Mouse (Mus musculus) neural tube, embryonic 14.5 days (tissue): ENCODE measurements around the gene Znhit2. TPM values are rescaled to one million over a fixed set of nuclear protein-coding genes. Genes with fewer than 3 reads are reported as not detected.
A peak's percentile ranks its signal among the peaks of the same experiment; 100 is the strongest.

ENCODE experiments used
- ATAC-seq: fragments of 200-750 bp; cut with Nextera tagmentation; 2 replicates; pipeline ENCODE4 v1.8.0; 2017; ENCODE audit warnings: low read depth, mild to moderate bottlenecking, moderate TSS enrichment, moderate library complexity
- H3K27ac ChIP-seq: fragments of 300-500 bp; sonication (generic); 2 replicates; pipeline ENCODE4 v1.5.1; 2014; ENCODE audit warnings: low read depth, mild to moderate bottlenecking, control low read depth, low read length, moderate library complexity, mixed read lengths
- H3K27me3 ChIP-seq: fragments of 300-500 bp; sonication (generic); 2 replicates; pipeline ENCODE4 v1.6.1; 2014; ENCODE audit warnings: low read length; ENCODE audit not compliant: control insufficient read depth, insufficient read depth
- H3K36me3 ChIP-seq: fragments of 300-500 bp; sonication (generic); 2 replicates; pipeline ENCODE4 v1.6.1; 2014; ENCODE audit warnings: low read length, mixed read lengths; ENCODE audit not compliant: control insufficient read depth, insufficient read depth
- H3K4me1 ChIP-seq: fragments of 300-500 bp; sonication (generic); 2 replicates; pipeline ENCODE4 v1.6.1; 2014; ENCODE audit warnings: low read length; ENCODE audit not compliant: control insufficient read depth, insufficient read depth
- H3K4me2 ChIP-seq: fragments of 300-500 bp; sonication (generic); 2 replicates; pipeline ENCODE4 v1.6.1; 2014; ENCODE audit warnings: mild to moderate bottlenecking, low read depth, low read length, control low read depth
- H3K4me3 ChIP-seq: fragments of 300-500 bp; sonication (generic); 2 replicates; pipeline ENCODE4 v1.5.1; 2014; ENCODE audit warnings: low read depth, low read length, control low read depth, mixed read lengths
- H3K9ac ChIP-seq: fragments of 300-500 bp; sonication (generic); replicated peaks from 2 replicates; pipeline ENCODE4 v1.6.1; 2014; ENCODE audit warnings: low read depth, mild to moderate bottlenecking, control low read depth, low read length, mixed read lengths
- H3K9me3 ChIP-seq: fragments of 300-500 bp; sonication (generic); 2 replicates; pipeline ENCODE4 v1.6.1; 2016; ENCODE audit warnings: low read length; ENCODE audit not compliant: control insufficient read depth
- WGBS: fragments of 180-500 bp; shearing (Covaris S2); extraction: QIAGEN DNeasy Blood & Tissue Kit; methylation state at CpG from one replicate; pipeline ENCODE4 v1.1.7; 2014; 5-methylcytosine and 5-hydroxymethylcytosine counted together
- polyA plus RNA-seq: library from polyadenylated mRNA; unstranded; fragments of >200 nt; fragmentation: Nextera tagmentation; extraction: Ambion mirVana; gene quantifications from 2 replicates; pipeline ENCODE4 v1.2.1, GENCODE M21; 2014

Gene Znhit2
- polyA plus RNA-seq, 1 experiment from 2014 or later, result 34.3 TPM

- peak overlapping the region; percentile 57 for H3K9ac ChIP-seq
- H3K4me1 ChIP-seq, result peaks cover 21% of the 10 kb centered on the region
- H3K4me2 ChIP-seq, result peak overlapping the region; percentile 96
- H3K9me3 ChIP-seq, result no peaks in the 10 kb centered on the region
- ATAC-seq, result peak; percentile 75
- H3K4me3 ChIP-seq, result peak overlapping the region; percentile 47
- H3K27ac ChIP-seq, result peak overlapping the region; percentile 87
- H3K36me3 ChIP-seq, result peaks cover 12% of the 10 kb centered on the region
- no peaks in the 10 kb centered on the region for H3K27me3 ChIP-seq
- WGBS, result under 1% methylated on average over 30 of the region's 30 CpGs
Observed at GRCm38 (mm10) chr19:6067011-6067723, 6.2 kb downstream of the Znhit2 start.

- H3K9me3 ChIP-seq, result no peaks in the 10 kb centered on the region
- WGBS, result 7% methylated on average over 33 of the region's 33 CpGs
- peak; percentile 89 for ATAC-seq
Observed at GRCm38 (mm10) chr19:6067724-6068415, 6.9 kb downstream of the Znhit2 start, which contains the start of gene Tm7sf2. Gene Tm7sf2 (minus strand): TSS chr19:6068373.

GRCm38 (mm10) chr19:6068951-6069350 is 8.0 kb downstream of the Znhit2 start:
- H3K4me3 ChIP-seq, result no peak overlapping the region
- no peak overlapping the region for H3K9ac ChIP-seq
- WGBS, result 89% methylated on average over 4 of the region's 4 CpGs
- peaks cover 15% of the 10 kb centered on the region; the same call in 1 of the 2 replicates for H3K4me1 ChIP-seq
- no peaks in the 10 kb centered on the region for H3K9me3 ChIP-seq
- H3K36me3 ChIP-seq, result peaks cover 15% of the 10 kb centered on the region
- no peak for ATAC-seq
- H3K27ac ChIP-seq, result no peak overlapping the region
- no peak overlapping the region for H3K4me2 ChIP-seq
- no peaks in the 10 kb centered on the region for H3K27me3 ChIP-seq

More at GRCm38 (mm10) chr19:6067724-6068415, 6.9 kb downstream of the Znhit2 start, which contains the start of gene Tm7sf2:
- Histone ChIP-seq H3K9ac (peak within 1 kb of the TSS; percentile 57), H3K27ac (peak within 1 kb of the TSS; percentile 87), H3K36me3 (peaks cover 15% of the 10 kb centered on the region), H3K27me3 (no peaks in the 10 kb centered on the region), H3K4me3 (peak within 1 kb of the TSS; percentile 47), H3K4me1 (peaks cover 15% of the 10 kb centered on the region; the same call in 1 of the 2 replicates), H3K4me2 (peak within 1 kb of the TSS; percentile 96)

GRCm38 (mm10) chr19:6069851-6070250 is 8.9 kb downstream of the Znhit2 start:
- ATAC-seq, result no peak
- Histone ChIP-seq H3K27me3 (no peaks in the 10 kb centered on the region), H3K4me1 (peaks cover 15% of the 10 kb centered on the region; the same call in 1 of the 2 replicates), H3K9ac (no peak overlapping the region), H3K36me3 (peaks cover 18% of the 10 kb centered on the region), H3K9me3 (no peaks in the 10 kb centered on the region), H3K4me3 (no peak overlapping the region), H3K4me2 (no peak overlapping the region), H3K27ac (no peak overlapping the region)
- 97% methylated on average over 10 of the region's 10 CpGs for WGBS

GRCm38 (mm10) chr19:6070571-6071250 is 9.7 kb downstream of the Znhit2 start:
- no peak for ATAC-seq
- H3K36me3 ChIP-seq, result peaks cover 18% of the 10 kb centered on the region

GRCm38 (mm10) chr19:6071261-6071660 is 10.3 kb downstream of the Znhit2 start:
- no peak overlapping the region for H3K4me3 ChIP-seq
- H3K9me3 ChIP-seq, result no peaks in the 10 kb centered on the region
- peaks cover 15% of the 10 kb centered on the region for H3K4me1 ChIP-seq
- H3K4me2 ChIP-seq, result no peak overlapping the region
- peaks cover 18% of the 10 kb centered on the region for H3K36me3 ChIP-seq
- H3K27ac ChIP-seq, result no peak overlapping the region
- H3K27me3 ChIP-seq, result no peaks in the 10 kb centered on the region
- no peak overlapping the region for H3K9ac ChIP-seq
- ATAC-seq, result no peak
- WGBS, result 95% methylated on average over 19 of the region's 19 CpGs

More at GRCm38 (mm10) chr19:6070571-6071250, 9.7 kb downstream of the Znhit2 start:
- WGBS, result 93% methylated on average over 31 of the region's 31 CpGs
- H3K4me1 ChIP-seq, result peaks cover 15% of the 10 kb centered on the region; the same call in 1 of the 2 replicates
- no peak overlapping the region for H3K4me3 ChIP-seq
- no peak overlapping the region for H3K4me2 ChIP-seq
- H3K27ac ChIP-seq, result no peak overlapping the region
- H3K9me3 ChIP-seq, result no peaks in the 10 kb centered on the region
- no peak overlapping the region for H3K9ac ChIP-seq
- H3K27me3 ChIP-seq, result no peaks in the 10 kb centered on the region

- no peaks in the 10 kb centered on the region for H3K27me3 ChIP-seq
- H3K36me3 ChIP-seq, result peaks cover 18% of the 10 kb centered on the region
- 88% methylated on average over 5 of the region's 5 CpGs for WGBS
Observed at GRCm38 (mm10) chr19:6073889-6074288, 12.9 kb downstream of the Znhit2 start.

GRCm38 (mm10) chr19:6076564-6077393 is 15.8 kb downstream of the Znhit2 start, which contains the start of gene Vps51:
Gene Vps51 (minus strand): TSS chr19:6077231.
- Histone ChIP-seq H3K36me3 (peaks cover 20% of the 10 kb centered on the region), H3K27ac (peak within 1 kb of the TSS; percentile 81), H3K4me3 (peak within 1 kb of the TSS; percentile 68), H3K4me1 (peaks cover 11% of the 10 kb centered on the region), H3K9me3 (no peaks in the 10 kb centered on the region), H3K9ac (peak within 1 kb of the TSS; percentile 67), H3K4me2 (peak within 1 kb of the TSS; percentile 75), H3K27me3 (no peaks in the 10 kb centered on the region)
- ATAC-seq, result peak; percentile 89
- under 1% methylated on average over 33 of the region's 33 CpGs for WGBS

More at GRCm38 (mm10) chr19:6073889-6074288, 12.9 kb downstream of the Znhit2 start:
- Histone ChIP-seq H3K9ac (no peak overlapping the region), H3K4me2 (no peak overlapping the region), H3K4me3 (no peak overlapping the region), H3K4me1 (peaks cover 11% of the 10 kb centered on the region), H3K9me3 (no peaks in the 10 kb centered on the region), H3K27ac (no peak overlapping the region)
- no peak for ATAC-seq
